Mouse (Mus musculus) liver, adult 2 months (tissue): ENCODE measurements around the gene Dlg2.

Experiments used
- CTCF ChIP-seq: fragments of 200-500 bp; IDR thresholded peaks from 2 replicates; pipeline ENCODE4 v1.5.1; 2011; ENCODE audit warnings: low read depth, low read length, control low read depth
- POLR2A ChIP-seq: fragments of 200-500 bp; IDR thresholded peaks from 2 replicates; pipeline ENCODE4 v1.6.1; 2011; ENCODE audit warnings: low read length, control low read depth; ENCODE audit not compliant: insufficient read depth; ENCODE audit errors: extremely low read depth

- TF ChIP-seq CTCF (no peak), POLR2A (no peak)
Measured at GRCm38 (mm10) chr7:92235541-92236031, 1759.1 kb downstream of the Dlg2 start.
